Mouse (Mus musculus) embryonic facial prominence, embryonic 14.5 days (tissue): ENCODE results near the gene 2300009A05Rik. TPM values are rescaled to one million over a fixed set of nuclear protein-coding genes. Genes with fewer than 3 reads are reported as not detected.

Experiments
- polyA plus RNA-seq: library from polyadenylated mRNA; unstranded; fragments of >200 nt; fragmentation: Nextera tagmentation; extraction: Ambion mirVana; gene quantifications from 2 replicates; pipeline ENCODE4 v1.2.1, GENCODE M21; 2014

2300009A05Rik gene
- polyA plus RNA-seq, 1 experiment from 2014 or later, result 39.0 TPM

Other genes with a start within 250 kb of the 2300009A05Rik start
- gene Map2k5, start 21.3 kb downstream of the 2300009A05Rik start, polyA plus RNA-seq, result 31.3 and 34.1 TPM in 2 replicates
- gene Iqch, start 203.2 kb upstream of the 2300009A05Rik start, polyA plus RNA-seq, result 0.22 and 0.25 TPM in 2 replicates
- 26.2 and 27.4 TPM in 2 replicates for gene Aagab, start 203.4 kb upstream of the 2300009A05Rik start, polyA plus RNA-seq